In genomic region chr9:64207509-64208084, GRCm38 (mm10) we compare ENCODE assay signal across 17 mouse cellular contexts. TPM values are rescaled to one million over a fixed set of nuclear protein-coding genes. Genes with fewer than 3 reads are reported as not detected.
DNase-seq lines count a peak whose midpoint lies in the region; ATAC-seq and TF ChIP-seq lines count a peak whose summit lies in the region.
"Had no signal": no experiment of that assay in that cellular context is flagged by ENCODE, and none has a peak within 500 bp of the region (broad histone marks: within the 10 kb centered on the region; RNA-seq: fewer than 3 reads in every experiment).

No protein-coding gene starts in this region.

- peaks cover under 1% of the 10 kb centered on the region; the same call in 1 of the 2 replicates for H3K36me3 ChIP-seq in kidney, adult 2 months (ENCODE audit: control insufficient read depth, insufficient read depth, low read length)
- H3K36me3 ChIP-seq in kidney, embryonic 15.5 days: peaks cover 78% of the 10 kb centered on the region
- peaks cover 28% of the 10 kb centered on the region for H3K36me3 ChIP-seq in heart, embryonic 16.5 days (ENCODE audit: control insufficient read depth, insufficient read depth)

- H3K4me3 ChIP-seq in gastrocnemius, adult 2 months: no peak overlapping the region
- H3K4me3 ChIP-seq in kidney, adult 2 months (ENCODE audit: insufficient read depth, low read depth, low read length): no peak overlapping the region
- H3K4me3 ChIP-seq in kidney, embryonic 15.5 days (replicated peaks): no peak overlapping the region
- no peak overlapping the region for H3K4me3 ChIP-seq in heart, embryonic 16.5 days (ENCODE audit: low read length)
- H3K4me3 ChIP-seq: forebrain, embryonic 10.5 days; lung, embryonic 15.5 days; neural tube, embryonic 13.5 days had no signal

- TF ChIP-seq POLR2A in kidney, adult 2 months (IDR thresholded peaks at IDR 0.05; ENCODE audit: low read depth, low read length): no peak

- H3K27me3 ChIP-seq in kidney, adult 2 months (replicated peaks; ENCODE audit: control insufficient read depth, insufficient read depth, low read length): no peaks in the 10 kb centered on the region
- no peaks in the 10 kb centered on the region for H3K27me3 ChIP-seq in kidney, embryonic 15.5 days
- no peaks in the 10 kb centered on the region for H3K27me3 ChIP-seq in heart, embryonic 16.5 days (ENCODE audit: control insufficient read depth, insufficient read depth, low read length)
- H3K27me3 ChIP-seq: lung, embryonic 15.5 days; neural tube, embryonic 13.5 days had no signal

- no peak overlapping the region for H3K4me2 ChIP-seq in kidney, embryonic 15.5 days
- no peak overlapping the region for H3K4me2 ChIP-seq in heart, embryonic 16.5 days (ENCODE audit: low read depth, low read length)
- H3K4me2 ChIP-seq: liver, embryonic 11.5 days; lung, embryonic 15.5 days; neural tube, embryonic 13.5 days had no signal

- DNase-seq in gastrocnemius, adult 2 months: no peak
- DNase-seq in gastrocnemius, postnatal 25 days: no peak
- peak; percentile 53 for DNase-seq in kidney, adult 2 months
- peak; percentile 88 for DNase-seq in Muller cell, postnatal 12 days (ENCODE audit: inconsistent ontology term)
- DNase-seq in urinary bladder, adult 18-20 months (ENCODE audit: low spot score in 2 of 2): no peak
- no peak for DNase-seq in urinary bladder, adult 2 months (ENCODE audit: low spot score)
- DNase-seq: adrenal gland, postnatal 10 days; cerebellum, postnatal 10 days; retina, postnatal 1 day; spleen, adult 18-20 months had no signal

- WGBS in kidney, adult 2 months: 37% methylated on average over 3 of the region's 3 CpGs
- 80% methylated on average over 3 of the region's 3 CpGs for WGBS in kidney, embryonic 15.5 days
- 37% methylated on average over 3 of the region's 3 CpGs for WGBS in heart, embryonic 16.5 days

- peaks cover 4% of the 10 kb centered on the region; the same call in 1 of the 2 replicates for H3K4me1 ChIP-seq in kidney, adult 2 months (ENCODE audit: control insufficient read depth, insufficient read depth, low read length)
- H3K4me1 ChIP-seq in kidney, embryonic 15.5 days: 0 out of 2 replicates have a peak, but pooled peaks cover 3% of the 10 kb centered on the region
- H3K4me1 ChIP-seq in heart, embryonic 16.5 days (ENCODE audit: control insufficient read depth, insufficient read depth, low read length): peaks cover 13% of the 10 kb centered on the region
- H3K4me1 ChIP-seq: forebrain, embryonic 10.5 days; lung, embryonic 15.5 days; neural tube, embryonic 13.5 days had no signal

- intact Hi-C loops in gastrocnemius, adult 2 months (cut with DNase I): no loop called here

- TF ChIP-seq CTCF in gastrocnemius, adult 2 months (IDR thresholded peaks at IDR 0.05): no peak
- no peak for TF ChIP-seq CTCF in kidney, adult 2 months (conservative IDR thresholded peaks at IDR 0.05; ENCODE audit: insufficient read depth, insufficient read length, low read depth, low read length)

- H3K27ac ChIP-seq in gastrocnemius, adult 2 months: peak overlapping the region; percentile 20; the same call in 1 of the 2 replicates
- peak overlapping the region; percentile 42 for H3K27ac ChIP-seq in kidney, adult 2 months (ENCODE audit: insufficient read depth, low read depth, low read length)
- no peak overlapping the region for H3K27ac ChIP-seq in kidney, embryonic 15.5 days
- peak overlapping the region; percentile 56 for H3K27ac ChIP-seq in heart, embryonic 16.5 days (ENCODE audit: low read length)
- H3K27ac ChIP-seq: forebrain, embryonic 10.5 days; lung, embryonic 15.5 days; neural tube, embryonic 13.5 days had no signal

- no peak overlapping the region for H3K9ac ChIP-seq in kidney, embryonic 15.5 days
- 0 out of 2 replicates have a peak overlapping the region, but pooled peaks have one; percentile 38 for H3K9ac ChIP-seq in heart, embryonic 16.5 days (ENCODE audit: low read length)
- H3K9ac ChIP-seq: lung, embryonic 15.5 days; neural tube, embryonic 13.5 days had no signal

- ATAC-seq in kidney, embryonic 15.5 days (replicated peaks; ENCODE audit: low FRiP score): no peak
- ATAC-seq in heart, embryonic 16.5 days (replicated peaks; ENCODE audit: extremely low read depth, insufficient read depth, low FRiP score): no peak

- no peaks in the 10 kb centered on the region for H3K9me3 ChIP-seq in kidney, embryonic 15.5 days (replicated peaks)
- H3K9me3 ChIP-seq in heart, embryonic 16.5 days (replicated peaks; ENCODE audit: control insufficient read depth, low read length): no peaks in the 10 kb centered on the region
- H3K9me3 ChIP-seq: forebrain, embryonic 10.5 days; lung, embryonic 15.5 days; neural tube, embryonic 13.5 days had no signal

RNA-seq across cellular contexts. Expression of gene Uchl4, which starts 27.4 kb away (rescaled TPM):
- 1 to 10 TPM; 1.3 to 1.9 TPM for total RNA-seq in gastrocnemius, adult 2 months (2021)
- 1 to 10 TPM; 1.4 to 1.8 TPM for total RNA-seq in gastrocnemius, postnatal 25 days (2021)
- 0.11 and 0.15 TPM in 2 replicates for polyA plus RNA-seq in kidney, adult 2 months (2012; rRNA removed)
- polyA plus RNA-seq in kidney, embryonic 15.5 days (2015; fragmentation: Nextera tagmentation; extraction: Ambion mirVana): 2.9 and 3.0 TPM in 2 replicates
- polyA plus RNA-seq in heart, embryonic 16.5 days (2015; fragmentation: Nextera tagmentation; extraction: Ambion mirVana): 2.1 and 3.4 TPM in 2 replicates
- 0.27 and 0.39 TPM in 2 replicates for polyA plus RNA-seq in urinary bladder, adult 2 months (2012; rRNA removed)
- total RNA-seq: hematopoietic stem cell, adult 5-6 weeks had no signal

RNA-seq across cellular contexts. Expression of gene Snapc5, which starts 28.5 kb away (rescaled TPM):
- total RNA-seq in gastrocnemius, adult 2 months (2021): 10 to 100 TPM; 19.3 to 24.4 TPM
- total RNA-seq in gastrocnemius, postnatal 25 days (2021): 10 to 100 TPM; 17.9 to 18.5 TPM
- 15.8 and 24.9 TPM in 2 replicates for polyA plus RNA-seq in kidney, adult 2 months (2012; rRNA removed)
- polyA plus RNA-seq in kidney, embryonic 15.5 days (2015; fragmentation: Nextera tagmentation; extraction: Ambion mirVana): 34.3 and 35.6 TPM in 2 replicates
- 30.5 TPM in 2 replicates for polyA plus RNA-seq in heart, embryonic 16.5 days (2015; fragmentation: Nextera tagmentation; extraction: Ambion mirVana)
- polyA plus RNA-seq in urinary bladder, adult 2 months (2012; rRNA removed): 39.5 and 46.3 TPM in 2 replicates

RNA-seq across cellular contexts. Expression of gene Rpl4, which starts 34.4 kb away (rescaled TPM):
- total RNA-seq in gastrocnemius, adult 2 months (2021): 100 to 1,000 TPM; 601 to 627 TPM
- total RNA-seq in gastrocnemius, postnatal 25 days (2021): 100 to 1,000 TPM; 458 to 485 TPM
- polyA plus RNA-seq in kidney, adult 2 months (2012; rRNA removed): 373 and 421 TPM in 2 replicates
- polyA plus RNA-seq in kidney, embryonic 15.5 days (2015; fragmentation: Nextera tagmentation; extraction: Ambion mirVana): 1,178 and 1,188 TPM in 2 replicates
- polyA plus RNA-seq in heart, embryonic 16.5 days (2015; fragmentation: Nextera tagmentation; extraction: Ambion mirVana): 681 and 801 TPM in 2 replicates
- 1,255 and 1,379 TPM in 2 replicates for polyA plus RNA-seq in urinary bladder, adult 2 months (2012; rRNA removed)

RNA-seq across cellular contexts. Expression of gene Zwilch, which starts 34.7 kb away (rescaled TPM):
- total RNA-seq in gastrocnemius, adult 2 months (2021): under 1 TPM; 0.41 to 0.42 TPM
- total RNA-seq in gastrocnemius, postnatal 25 days (2021): under 1 TPM; 0.38 to 0.88 TPM
- polyA plus RNA-seq in kidney, adult 2 months (2012; rRNA removed): 0.35 and 0.77 TPM in 2 replicates
- 26.3 and 29.1 TPM in 2 replicates for polyA plus RNA-seq in kidney, embryonic 15.5 days (2015; fragmentation: Nextera tagmentation; extraction: Ambion mirVana)
- 17.2 and 18.3 TPM in 2 replicates for polyA plus RNA-seq in heart, embryonic 16.5 days (2015; fragmentation: Nextera tagmentation; extraction: Ambion mirVana)
- 5.5 and 5.6 TPM in 2 replicates for polyA plus RNA-seq in urinary bladder, adult 2 months (2012; rRNA removed)

RNA-seq across cellular contexts. Expression of gene Map2k1, which starts 45.8 kb away (rescaled TPM):
- 10 to 100 TPM; 52.8 to 55.7 TPM for total RNA-seq in gastrocnemius, adult 2 months (2021)
- 10 to 100 TPM; 47.2 to 47.4 TPM for total RNA-seq in gastrocnemius, postnatal 25 days (2021)
- 40.8 and 46.3 TPM in 2 replicates for polyA plus RNA-seq in kidney, adult 2 months (2012; rRNA removed)
- 80.4 and 81.7 TPM in 2 replicates for polyA plus RNA-seq in kidney, embryonic 15.5 days (2015; fragmentation: Nextera tagmentation; extraction: Ambion mirVana)
- polyA plus RNA-seq in heart, embryonic 16.5 days (2015; fragmentation: Nextera tagmentation; extraction: Ambion mirVana): 86.8 and 98.1 TPM in 2 replicates
- polyA plus RNA-seq in urinary bladder, adult 2 months (2012; rRNA removed): 63.7 and 67.4 TPM in 2 replicates

Comparison
In these comparisons a context has a peak if more than half of its experiments do, and no peak if none do; other contexts are left out.
1. DNase-seq: peak in kidney, adult 2 months (single experiment) and Muller cell, postnatal 12 days (single experiment); none in gastrocnemius, adult 2 months (single experiment), gastrocnemius, postnatal 25 days (single experiment), urinary bladder, adult 18-20 months (0 of 2) and urinary bladder, adult 2 months (single experiment).